Mouse (Mus musculus) brain, embryonic 14.5 days (tissue): ENCODE measurements at regions not wholly inside any gene's neighbourhood (a gene's known extent, or its start where the extent isn't known, plus 50 kb on each side); places are given as distances from the start of the nearest gene placed in this dataset.

ENCODE experiments used
- CTCF ChIP-seq: fragments of 200-500 bp; IDR thresholded peaks from 2 replicates; pipeline ENCODE4 v1.5.1; 2012; ENCODE audit warnings: inconsistent platforms, mild to moderate bottlenecking, moderate library complexity, borderline replicate concordance; ENCODE audit not compliant: insufficient read depth, insufficient read length; ENCODE audit errors: extremely low read depth
- POLR2A ChIP-seq: fragments of 200-500 bp; IDR thresholded peaks from 2 replicates; pipeline ENCODE4 v1.6.1; 2012; ENCODE audit warnings: mild to moderate bottlenecking, inconsistent platforms, borderline replicate concordance; ENCODE audit not compliant: poor library complexity, insufficient read depth, insufficient read length, severe bottlenecking; ENCODE audit errors: extremely low read depth

- TF ChIP-seq CTCF (no peak), POLR2A (no peak)
Observed at GRCm38 (mm10) chr4:54587197-54587596, 357.7 kb upstream of the Zfp462 start.
